Mouse (Mus musculus) adrenal gland, postnatal 4 days (tissue): Measurements from ENCODE around the gene Th. TPM values are rescaled to one million over a fixed set of nuclear protein-coding genes. Genes with fewer than 3 reads are reported as not detected.

Source experiments
- DNase-seq, 2 experiments: peaks; one replicate each; pipeline ENCODE4 v3.0.0; 2021 to 2022; ENCODE audit warnings: low spot score in 2 of 2, mixed read lengths in 2 of 2
- total RNA-seq, 2 experiments: library from RNA; stranded (reverse); gene quantifications; 2 replicates each; pipeline ENCODE4 v1.2.3; 2021

Gene Th
- total RNA-seq, 2 experiments from 2014 or later: 528 to 536 TPM

- no peak for DNase-seq
Observed at GRCm38 (mm10) chr7:142904331-142904730, 26.6 kb downstream of the Th start.

GRCm38 (mm10) chr7:142902931-142903330 lies 28.0 kb downstream of the Th start:
- DNase-seq: no peak

- DNase-seq: no peak
Observed at GRCm38 (mm10) chr7:142901774-142902173, 29.2 kb downstream of the Th start.

DNA sequence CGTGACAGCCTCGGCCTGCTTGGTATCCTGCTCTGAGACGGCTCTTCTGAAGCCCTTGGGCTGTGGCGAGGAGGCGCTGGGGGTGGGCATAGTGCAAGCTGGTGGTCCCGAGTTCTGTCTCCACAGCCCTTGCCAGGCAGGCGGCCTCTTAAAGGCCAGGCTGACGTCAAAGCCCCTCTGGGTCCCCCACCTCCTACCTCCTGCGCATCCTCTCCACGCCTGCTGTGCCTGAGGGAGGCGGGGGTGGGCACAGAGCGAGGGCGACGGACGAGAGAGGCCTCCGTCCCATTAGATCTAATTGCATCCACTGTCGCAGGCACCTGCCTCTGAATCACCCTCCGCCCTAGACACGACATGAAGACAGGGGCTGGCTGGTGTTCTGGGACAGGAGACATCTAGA lies 31.1 kb downstream of the Th start:
- no peak for DNase-seq

DNA sequence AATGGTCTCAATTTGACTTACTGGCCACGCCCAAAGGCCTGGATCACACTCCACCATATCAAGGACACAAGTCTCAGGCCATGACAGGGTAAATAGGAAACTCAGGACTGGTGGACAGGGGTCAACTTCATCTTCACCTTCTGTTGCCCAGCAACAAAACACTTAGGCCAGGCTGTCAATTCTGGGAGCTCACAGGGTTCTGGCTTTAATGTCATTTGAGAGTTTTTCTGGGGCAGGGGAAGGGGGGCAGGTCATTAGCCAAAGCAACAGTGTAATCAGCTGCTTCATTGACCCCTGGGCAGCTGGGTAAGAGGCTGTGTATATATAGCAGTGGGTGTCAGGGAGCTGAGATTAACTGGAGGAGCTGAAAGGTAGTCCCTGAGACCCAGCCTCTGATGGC lies 33.5 kb downstream of the Th start:
- no peak for DNase-seq

- no peak for DNase-seq
Observed at GRCm38 (mm10) chr7:142895901-142896665, 34.8 kb downstream of the Th start.

- no peak for DNase-seq
Observed at GRCm38 (mm10) chr7:142895223-142895840, 35.6 kb downstream of the Th start.

GRCm38 (mm10) chr7:142894669-142895068 lies 36.3 kb downstream of the Th start:
- DNase-seq: peak; percentile 52 to 59

GRCm38 (mm10) chr7:142893721-142894639 lies 36.9 kb downstream of the Th start:
- no peak for DNase-seq

DNA sequence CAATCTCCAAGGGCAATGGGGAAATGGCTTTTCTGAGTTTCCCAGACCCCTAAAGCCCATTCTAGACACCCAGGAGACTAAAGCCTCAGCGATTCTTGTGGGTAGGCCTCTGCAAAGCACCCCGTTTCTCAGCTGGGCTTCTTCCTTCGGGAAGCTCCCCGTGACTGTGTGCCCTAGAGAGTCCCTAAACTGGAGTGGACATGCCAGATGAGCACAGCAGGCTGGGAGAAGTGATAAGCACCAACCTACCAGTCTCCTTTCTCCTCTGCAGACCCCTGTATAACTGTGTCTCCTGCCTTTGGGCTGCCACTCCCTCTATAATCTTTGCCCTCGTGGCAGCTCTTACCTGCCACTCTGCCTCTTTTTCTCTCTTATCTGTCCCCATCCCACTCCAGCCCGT lies 37.6 kb downstream of the Th start:
- peak in 1 of 2 experiments; percentile 2 for DNase-seq

- no peak for DNase-seq
Observed at GRCm38 (mm10) chr7:142869419-142870163, 61.3 kb downstream of the Th start.

GRCm38 (mm10) chr7:142850681-142851080 lies 80.2 kb downstream of the Th start:
- DNase-seq: no peak

Other genes with a start within 250 kb of the Th start
- gene Ins2, start 187.7 kb downstream of the Th start, total RNA-seq: 1,000 to 10,000 TPM in 1 of 2 experiments, under 1 TPM in 1; 0.79 to 1,084 TPM
- gene Ascl2, start 38.1 kb upstream of the Th start, total RNA-seq: under 1 TPM; 0.36 to 0.96 TPM
- gene Tspan32, start 73.9 kb upstream of the Th start, total RNA-seq: 1 to 10 TPM; 1.5 to 2.6 TPM
- 100 to 1,000 TPM; 659 to 670 TPM for gene Cd81, start 121.6 kb upstream of the Th start, total RNA-seq
- 10 to 100 TPM; 40.1 to 42.4 TPM for gene Tssc4, start 138.1 kb upstream of the Th start, total RNA-seq
- gene Trpm5, start 163.5 kb upstream of the Th start, total RNA-seq: 1 to 10 TPM; 5.2 to 6.0 TPM
- 1 to 10 TPM; 3.4 to 5.6 TPM for gene Kcnq1, start 175.2 kb upstream of the Th start, total RNA-seq